Mouse (Mus musculus) lung, postnatal 0 days (tissue): ENCODE measurements around the gene Mustn1.

Experiments
- CTCF ChIP-seq: IDR thresholded peaks from 2 replicates; pipeline ENCODE4 v1.5.1; 2016; ENCODE audit warnings: antibody characterized with exemption, mild to moderate bottlenecking
- EP300 ChIP-seq: IDR thresholded peaks from 2 replicates; pipeline ENCODE4 v1.6.1; 2016; ENCODE audit warnings: antibody characterized with exemption, mild to moderate bottlenecking, control low read depth

GRCm38 (mm10) chr14:30875130-30875865 lies 3.7 kb upstream of the Mustn1 start:
- TF ChIP-seq CTCF (no peak), EP300 (no peak)
